Mouse (Mus musculus) liver, postnatal 0 days (tissue): ENCODE results near the gene Selenoi.

Source experiments
- CTCF ChIP-seq: sonication (generic); IDR thresholded peaks from 2 replicates; pipeline ENCODE4 v1.5.1; 2016; ENCODE audit warnings: antibody characterized with exemption, low read depth
- EP300 ChIP-seq: IDR thresholded peaks from 2 replicates; pipeline ENCODE4 v1.6.1; 2016; ENCODE audit warnings: antibody characterized with exemption, low read depth, mild to moderate bottlenecking

- TF ChIP-seq EP300 (no peak), CTCF (no peak)
These were observed 30.2 kb upstream of the Selenoi start for GRCm38 (mm10) chr5:30202221-30202620.
